ENCODE assay signal across 16 mouse cellular contexts in genomic region chr1:176852813-176853590, GRCm38 (mm10). TPM values are rescaled to one million over a fixed set of nuclear protein-coding genes. Genes with fewer than 3 reads are reported as not detected.
DNase-seq lines count a peak whose midpoint lies in the region; ATAC-seq and TF ChIP-seq lines count a peak whose summit lies in the region.
"Had no signal": no experiment of that assay in that cellular context is flagged by ENCODE, and none has a peak within 500 bp of the region (broad histone marks: within the 10 kb centered on the region; RNA-seq: fewer than 3 reads in every experiment).

No protein-coding gene starts in this region.

- H3K27me3 ChIP-seq in Patski = no peaks in the 10 kb centered on the region
- H3K27me3 ChIP-seq: forebrain, embryonic 12.5 days; heart, embryonic 15.5 days; hindbrain, embryonic 12.5 days; limb, embryonic 15.5 days had no signal

- in situ Hi-C loops in Patski (cut with MboI; ENCODE audit: low pct_unique_long_range_greater_than_20kb) = loop anchor here (25.0 kb wide), 1 partner anchor 916 kb away; no protein-coding TSS in a partner anchor

- CTCF ChIA-PET in Patski (lab: Charles Lee) = interaction anchor here (0.9 to 2.4 kb wide), 4 partner anchors 9 to 136 kb away, joined by 3 to 6 read pairs (median 4); no protein-coding TSS in a partner anchor

- peak; percentile 21 for ATAC-seq in Patski
- ATAC-seq in granulocyte monocyte progenitor cell, adult 5-6 weeks (replicated peaks; ENCODE audit: poor library complexity, severe bottlenecking) = peak; percentile 92
- ATAC-seq in frontal cortex, adult (ENCODE audit: low TSS enrichment) = no peak
- ATAC-seq: CD4-positive, CD25-positive, alpha-beta regulatory T cell, adult 4 months had no signal

- DNase-seq in spleen, postnatal 36 days (ENCODE audit: low spot score in 2 of 2) = peak; percentile 7 to 8
- no peak for DNase-seq in spleen, postnatal 14 days (ENCODE audit: low spot score in 2 of 2)
- DNase-seq in Patski (ENCODE audit: low read depth, low spot score) = no peak
- DNase-seq in thymus, postnatal 25 days = peak; percentile 22
- DNase-seq in urinary bladder, adult 2 months (ENCODE audit: low spot score) = no peak
- DNase-seq: cerebellum, adult 18-20 months; heart, adult 18-20 months; lung, embryonic 14.5 days; right cerebral cortex, postnatal 25 days had no signal

- no peak for TF ChIP-seq CTCF in Patski (IDR thresholded peaks at IDR 0.05)

- POLR2A ChIA-PET in Patski (lab: Charles Lee) = no interaction called here

RNA-seq across cellular contexts. Expression of gene Sdccag8, which starts 38.5 kb away (rescaled TPM):
- 25.1 TPM for polyA plus RNA-seq in Patski (2021)
- total RNA-seq in granulocyte monocyte progenitor cell, adult 5-6 weeks (2014; fragmentation: Nextera tagmentation) = 10.5 and 15.8 TPM in 2 replicates
- total RNA-seq in granulocyte monocyte progenitor cell, adult 5-6 weeks (2017) = 20.6 and 23.4 TPM in 2 replicates
- 7.2 and 7.3 TPM in 2 replicates for polyA plus RNA-seq in urinary bladder, adult 2 months (2012; rRNA removed)

RNA-seq across cellular contexts. Expression of gene Cep170, which starts 39.1 kb away (rescaled TPM):
- polyA plus RNA-seq in Patski (2021) = 37.4 TPM
- 39.6 and 41.9 TPM in 2 replicates for total RNA-seq in granulocyte monocyte progenitor cell, adult 5-6 weeks (2014; fragmentation: Nextera tagmentation)
- 33.1 and 40.9 TPM in 2 replicates for total RNA-seq in granulocyte monocyte progenitor cell, adult 5-6 weeks (2017)
- polyA plus RNA-seq in urinary bladder, adult 2 months (2012; rRNA removed) = 12.2 and 13.9 TPM in 2 replicates

Comparison
In these comparisons a context has a peak if more than half of its experiments do, and no peak if none do; other contexts are left out.
1. DNase-seq: peak in spleen, postnatal 36 days (2 of 2) and thymus, postnatal 25 days (single experiment); none in spleen, postnatal 14 days (0 of 2), Patski (single experiment) and urinary bladder, adult 2 months (single experiment).